Mouse (Mus musculus) lung, postnatal 0 days (tissue): ENCODE data around the gene Ajm1. TPM values are rescaled to one million over a fixed set of nuclear protein-coding genes. Genes with fewer than 3 reads are reported as not detected.

Experiments
- ATAC-seq: fragments of 200-750 bp; cut with Nextera tagmentation; 2 replicates; pipeline ENCODE4 v1.8.0; 2017; ENCODE audit warnings: moderate library complexity
- DNase-seq: peaks from one replicate; pipeline ENCODE4 v3.0.0-alpha.2; 2016; ENCODE audit warnings: low spot score
- H3K27ac ChIP-seq: fragments of 300-500 bp; sonication (generic); 2 replicates; pipeline ENCODE4 v1.5.1; 2014; ENCODE audit warnings: antibody characterized with exemption, mild to moderate bottlenecking, low read length, mixed read lengths
- H3K27me3 ChIP-seq: fragments of 300-500 bp; sonication (generic); replicated peaks from 2 replicates; pipeline ENCODE4 v1.6.1; 2014; ENCODE audit warnings: low read length, mixed read lengths; ENCODE audit not compliant: insufficient read depth
- H3K36me3 ChIP-seq: fragments of 300-500 bp; sonication (generic); 2 replicates; pipeline ENCODE4 v1.6.1; 2014; ENCODE audit warnings: low read length, mixed read lengths; ENCODE audit not compliant: insufficient read depth
- H3K4me1 ChIP-seq: fragments of 300-500 bp; sonication (generic); 2 replicates; pipeline ENCODE4 v1.6.1; 2014; ENCODE audit warnings: antibody characterized with exemption, low read depth, low read length, mixed read lengths; ENCODE audit not compliant: insufficient read depth
- H3K4me2 ChIP-seq: fragments of 300-500 bp; sonication (generic); replicated peaks from 2 replicates; pipeline ENCODE4 v1.6.1; 2014; ENCODE audit warnings: low read depth, mild to moderate bottlenecking, low read length, moderate library complexity, mixed read lengths
- H3K4me3 ChIP-seq: fragments of 300-500 bp; sonication (generic); 2 replicates; pipeline ENCODE4 v1.5.1; 2014; ENCODE audit warnings: low read depth, low read length
- H3K9ac ChIP-seq: fragments of 300-500 bp; sonication (generic); replicated peaks from 2 replicates; pipeline ENCODE4 v1.6.1; 2014; ENCODE audit warnings: low read depth, mild to moderate bottlenecking
- H3K9me3 ChIP-seq: fragments of 300-500 bp; sonication (generic); 2 replicates; pipeline ENCODE4 v1.6.1; 2016; ENCODE audit warnings: low read length, mixed read lengths
- CTCF ChIP-seq: IDR thresholded peaks from 2 replicates; pipeline ENCODE4 v1.5.1; 2016; ENCODE audit warnings: antibody characterized with exemption, mild to moderate bottlenecking
- EP300 ChIP-seq: IDR thresholded peaks from 2 replicates; pipeline ENCODE4 v1.6.1; 2016; ENCODE audit warnings: antibody characterized with exemption, mild to moderate bottlenecking, control low read depth
- WGBS: fragments of 180-500 bp; shearing (Covaris S2); extraction: QIAGEN DNeasy Blood & Tissue Kit; methylation state at CpG from one replicate; pipeline ENCODE4 v1.1.7; 2014; 5-methylcytosine and 5-hydroxymethylcytosine counted together
- polyA plus RNA-seq: library from polyadenylated mRNA; unstranded; fragments of >200 nt; fragmentation: Nextera tagmentation; extraction: Ambion mirVana; gene quantifications from 2 replicates; pipeline ENCODE4 v1.2.1, GENCODE M21; 2015

Ajm1 gene
- polyA plus RNA-seq, 1 experiment from 2014 or later: not detected

DNA sequence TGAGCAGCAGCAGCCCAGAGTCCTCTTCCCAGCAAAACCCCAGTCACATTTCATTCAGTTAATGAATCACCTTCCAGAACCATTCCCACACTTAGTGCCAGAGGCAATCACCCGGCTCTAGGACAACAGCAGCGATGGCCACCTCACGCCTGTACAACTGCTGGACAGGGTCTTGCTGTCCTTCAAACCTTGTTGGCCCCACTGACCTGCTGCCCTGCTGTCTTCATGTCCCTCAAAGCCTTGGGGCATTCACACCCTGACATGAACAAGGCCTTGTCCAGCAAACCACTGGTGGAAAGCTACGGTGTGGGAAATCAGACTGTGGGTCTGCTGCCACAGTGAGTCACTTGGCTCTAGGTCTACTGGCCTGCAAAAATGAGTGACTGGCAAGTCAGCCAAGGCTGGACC, 41.0 kb downstream of the Ajm1 start:
- Histone ChIP-seq H3K36me3 (0 out of 2 replicates have a peak, but pooled peaks cover 7% of the 10 kb centered on the region), H3K9ac (no peak overlapping the region), H3K27me3 (no peaks in the 10 kb centered on the region), H3K4me2 (no peak overlapping the region), H3K4me3 (no peak overlapping the region), H3K27ac (no peak overlapping the region), H3K9me3 (no peaks in the 10 kb centered on the region), H3K4me1 (no peaks in the 10 kb centered on the region)
- DNase-seq (no peak), ATAC-seq (no peak)
- WGBS: 89% methylated on average over 4 of the region's 4 CpGs
- TF ChIP-seq EP300 (no peak), CTCF (no peak)

DNA sequence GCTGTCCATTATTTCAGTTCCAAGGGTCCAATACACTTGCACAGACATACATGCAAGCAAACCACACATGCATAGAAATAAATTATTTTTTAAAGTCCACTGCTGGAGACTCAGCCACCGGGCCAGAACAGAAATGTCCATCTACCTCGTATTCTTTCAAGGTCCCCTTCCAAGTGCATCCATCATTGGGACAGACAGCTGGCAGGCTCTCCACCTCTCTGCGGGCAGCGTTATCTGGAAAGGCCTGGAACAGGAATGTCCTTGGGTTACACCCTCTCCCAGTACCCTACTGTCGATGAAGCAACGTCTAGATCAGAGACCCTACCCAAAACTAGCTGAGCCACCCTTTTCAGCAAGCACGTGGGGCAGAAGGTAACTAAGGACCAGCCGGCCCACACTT, 45.0 kb downstream of the Ajm1 start:
- TF ChIP-seq CTCF (no peak), EP300 (no peak)
- H3K36me3 ChIP-seq: 0 out of 2 replicates have a peak, but pooled peaks cover 11% of the 10 kb centered on the region
- H3K27ac ChIP-seq: no peak overlapping the region
- no peak overlapping the region for H3K4me3 ChIP-seq
- H3K9me3 ChIP-seq: no peaks in the 10 kb centered on the region
- no peaks in the 10 kb centered on the region for H3K27me3 ChIP-seq
- DNase-seq (no peak), ATAC-seq (no peak)
- H3K4me1 ChIP-seq: no peaks in the 10 kb centered on the region
- no peak overlapping the region for H3K9ac ChIP-seq
- no peak overlapping the region for H3K4me2 ChIP-seq
- WGBS: 69% methylated on average over 8 of the region's 8 CpGs

DNA sequence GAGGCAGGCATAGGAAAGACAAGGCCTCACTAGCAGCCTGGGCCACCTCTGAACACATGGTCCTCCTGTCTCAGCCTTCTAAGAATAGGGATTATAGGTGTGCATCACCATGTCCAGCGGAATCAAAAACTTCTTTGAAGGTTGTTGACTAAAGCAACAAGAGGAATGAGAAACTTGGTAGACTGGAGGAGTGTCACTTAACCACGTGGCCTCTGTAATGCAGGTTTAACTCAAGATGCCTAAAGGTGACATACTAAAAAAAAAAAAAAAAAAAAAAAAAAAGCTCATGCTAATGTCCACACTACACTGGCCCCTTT, 46.7 kb downstream of the Ajm1 start:
- Histone ChIP-seq H3K4me3 (no peak overlapping the region), H3K9ac (no peak overlapping the region), H3K36me3 (peaks cover 17% of the 10 kb centered on the region), H3K27me3 (no peaks in the 10 kb centered on the region), H3K4me1 (no peaks in the 10 kb centered on the region), H3K9me3 (no peaks in the 10 kb centered on the region), H3K4me2 (no peak overlapping the region), H3K27ac (no peak overlapping the region)
- TF ChIP-seq EP300: no peak
- TF ChIP-seq CTCF: no peak
- DNase-seq: no peak
- ATAC-seq: no peak
- 82% methylated on average over 2 of the region's 2 CpGs for WGBS

DNA sequence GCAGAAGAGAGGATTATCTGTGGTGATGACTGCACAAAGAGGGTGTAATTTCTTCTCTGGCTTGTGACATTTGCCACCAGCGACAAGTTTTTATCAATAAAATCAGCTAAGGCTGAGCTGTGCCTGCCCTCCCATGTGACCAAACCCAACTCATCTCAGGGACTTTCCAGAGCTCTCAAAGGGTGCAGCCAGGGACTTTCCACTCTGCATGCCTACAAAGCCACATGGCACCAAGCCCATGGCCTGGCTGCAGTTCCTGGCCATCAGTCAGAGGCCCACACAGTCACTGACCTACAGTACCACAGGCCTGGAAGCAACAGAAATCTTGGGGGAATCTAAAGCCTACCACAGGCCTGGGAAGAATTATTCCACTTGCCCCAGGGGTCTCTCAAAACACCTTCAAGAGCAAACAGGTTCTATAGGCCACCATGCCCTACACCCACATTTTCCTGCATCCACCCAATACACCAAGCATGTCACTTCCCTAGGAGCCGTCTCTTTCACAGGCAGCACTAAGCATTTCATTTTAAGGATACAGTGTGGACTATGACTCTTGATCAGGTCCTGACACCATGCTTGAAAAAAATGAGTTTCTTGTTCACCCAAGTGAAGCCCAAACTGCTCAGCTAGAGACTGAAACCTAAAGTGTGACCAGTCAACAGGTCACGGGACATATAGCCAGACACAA, 47.2 kb downstream of the Ajm1 start:
- H3K27ac ChIP-seq: no peak overlapping the region
- no peak for TF ChIP-seq CTCF
- TF ChIP-seq EP300: no peak

DNA sequence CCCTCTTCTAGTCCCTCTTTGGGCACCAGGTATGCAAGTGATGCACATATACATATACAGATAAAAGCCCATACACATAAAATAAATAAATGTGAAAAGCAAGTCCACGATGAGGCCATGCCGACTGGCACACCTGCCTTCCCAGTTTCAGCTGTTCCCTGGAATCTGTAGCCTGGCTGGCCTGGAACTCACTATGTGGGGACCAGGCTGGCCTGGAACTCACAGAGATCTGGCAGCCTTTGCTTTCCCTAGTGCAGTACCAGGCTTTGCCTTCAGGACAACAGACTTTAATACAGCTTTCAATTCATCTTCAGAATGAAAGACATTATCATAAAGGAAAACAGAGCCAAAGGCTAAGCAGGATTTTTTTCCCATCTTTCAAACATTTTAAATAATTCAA, 47.9 kb downstream of the Ajm1 start:
- DNase-seq (no peak), ATAC-seq (no peak)
- WGBS: 90% methylated on average over 2 of the region's 2 CpGs
- peaks cover 24% of the 10 kb centered on the region for H3K36me3 ChIP-seq
- H3K27me3 ChIP-seq: no peaks in the 10 kb centered on the region
- TF ChIP-seq CTCF: no peak
- no peak for TF ChIP-seq EP300
- H3K4me3 ChIP-seq: no peak overlapping the region
- H3K27ac ChIP-seq: no peak overlapping the region
- H3K9ac ChIP-seq: no peak overlapping the region
- no peaks in the 10 kb centered on the region for H3K9me3 ChIP-seq
- H3K4me2 ChIP-seq: no peak overlapping the region
- no peaks in the 10 kb centered on the region for H3K4me1 ChIP-seq

More for the DNA sequence above, 47.2 kb downstream of the Ajm1 start:
- ATAC-seq (peak; percentile 54), DNase-seq (no peak)
- Histone ChIP-seq H3K9me3 (no peaks in the 10 kb centered on the region), H3K4me1 (no peaks in the 10 kb centered on the region), H3K27me3 (no peaks in the 10 kb centered on the region), H3K36me3 (peaks cover 17% of the 10 kb centered on the region), H3K9ac (no peak overlapping the region), H3K4me3 (no peak overlapping the region), H3K4me2 (no peak overlapping the region)
- WGBS: 77% methylated on average over 3 of the region's 3 CpGs

DNA sequence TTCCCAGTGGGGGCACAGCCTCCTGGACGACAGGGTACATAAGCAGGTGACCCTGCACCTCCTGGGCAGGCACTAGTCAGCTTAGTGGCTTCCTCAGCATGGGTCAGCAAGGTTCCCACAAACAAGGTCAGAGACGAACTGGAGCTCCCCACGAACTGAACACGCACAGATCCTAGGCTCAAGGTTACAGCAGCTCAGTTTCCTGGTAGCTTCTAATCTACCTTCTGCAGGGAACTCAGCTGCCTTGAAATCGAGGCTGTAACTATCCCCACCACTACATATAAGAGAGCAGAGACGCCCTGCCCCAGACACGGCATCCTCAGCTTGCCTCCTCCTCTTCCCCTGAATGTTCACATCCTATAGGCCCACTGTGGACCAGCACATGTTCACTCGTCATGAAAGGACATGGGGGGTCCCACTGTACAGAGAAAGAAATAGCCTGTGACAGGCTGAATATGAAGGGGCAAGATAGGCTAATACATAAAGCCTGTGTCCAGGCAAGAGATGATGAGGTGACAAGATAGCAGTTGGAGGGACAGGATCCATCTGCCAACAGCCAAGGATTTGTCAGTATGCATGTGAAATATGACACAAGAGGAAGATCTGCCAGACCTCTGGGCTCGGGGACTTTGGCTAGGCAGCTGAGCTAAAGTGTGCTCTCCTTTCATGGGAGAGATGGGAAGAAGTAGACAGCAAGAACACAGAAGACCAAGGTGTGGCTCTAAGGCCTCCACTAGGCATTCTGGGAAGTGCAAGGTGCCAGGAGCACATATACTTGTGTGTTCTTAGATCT, 54.9 kb downstream of the Ajm1 start:
- H3K27ac ChIP-seq: no peak overlapping the region
- H3K4me1 ChIP-seq: no peaks in the 10 kb centered on the region
- no peak overlapping the region for H3K9ac ChIP-seq
- H3K4me2 ChIP-seq: no peak overlapping the region
- peaks cover 44% of the 10 kb centered on the region for H3K36me3 ChIP-seq
- no peak overlapping the region for H3K4me3 ChIP-seq
- no peak for ATAC-seq
- DNase-seq: no peak
- TF ChIP-seq EP300: no peak
- no peak for TF ChIP-seq CTCF
- H3K9me3 ChIP-seq: no peaks in the 10 kb centered on the region
- WGBS: 82% methylated on average over 9 of the region's 9 CpGs
- no peaks in the 10 kb centered on the region for H3K27me3 ChIP-seq

Other genes with a start within 250 kb of the Ajm1 start
- 36.8 and 40.9 TPM in 2 replicates for gene Man1b1, start 249.4 kb downstream of the Ajm1 start, polyA plus RNA-seq
- gene Dpp7, start 225.4 kb downstream of the Ajm1 start, polyA plus RNA-seq: 10.5 and 11.1 TPM in 2 replicates
- gene Uap1l1, start 216.1 kb downstream of the Ajm1 start, polyA plus RNA-seq: 74.4 and 75.5 TPM in 2 replicates
- gene Sapcd2, start 209.4 kb downstream of the Ajm1 start, polyA plus RNA-seq: 2.2 and 2.4 TPM in 2 replicates
- 2.6 and 2.8 TPM in 2 replicates for gene Entpd2, start 185.9 kb downstream of the Ajm1 start, polyA plus RNA-seq
- 42.7 and 45.3 TPM in 2 replicates for gene Npdc1, start 182.4 kb downstream of the Ajm1 start, polyA plus RNA-seq
- gene Fut7, start 158.5 kb downstream of the Ajm1 start, polyA plus RNA-seq: 0.32 and 0.45 TPM in 2 replicates
- 2.7 and 4.0 TPM in 2 replicates for gene Abca2, start 153.1 kb downstream of the Ajm1 start, polyA plus RNA-seq
- gene Clic3, start 124.9 kb downstream of the Ajm1 start, polyA plus RNA-seq: 633 and 715 TPM in 2 replicates
- 67.4 and 68.9 TPM in 2 replicates for gene Paxx, start 120.7 kb downstream of the Ajm1 start, polyA plus RNA-seq
- 5.8 and 6.1 TPM in 2 replicates for gene Ptgds, start 111.7 kb downstream of the Ajm1 start, polyA plus RNA-seq
- gene Lcn12, start 87.8 kb downstream of the Ajm1 start, polyA plus RNA-seq: not detected in 2 replicates
- 39.7 and 43.4 TPM in 2 replicates for gene Fbxw5, start 81.0 kb downstream of the Ajm1 start, polyA plus RNA-seq
- gene C8g, start 80.0 kb downstream of the Ajm1 start, polyA plus RNA-seq: 2.6 and 3.2 TPM in 2 replicates
- gene Traf2, start 34.8 kb downstream of the Ajm1 start, polyA plus RNA-seq: 20.7 and 21.0 TPM in 2 replicates
- gene Edf1, start 23.9 kb downstream of the Ajm1 start, polyA plus RNA-seq: 297 and 329 TPM in 2 replicates
- 0.31 and 1.2 TPM in 2 replicates for gene Mamdc4, start 6.9 kb downstream of the Ajm1 start, polyA plus RNA-seq
- 97.7 and 103 TPM in 2 replicates for gene Phpt1, start 6.5 kb downstream of the Ajm1 start, polyA plus RNA-seq
- 34.7 and 41.2 TPM in 2 replicates for gene Rabl6, start 26.8 kb upstream of the Ajm1 start, polyA plus RNA-seq
- 0.38 and 0.44 TPM in 2 replicates for gene Ccdc183, start 35.9 kb upstream of the Ajm1 start, polyA plus RNA-seq
- 26.0 and 29.9 TPM in 2 replicates for gene Tmem141, start 40.2 kb upstream of the Ajm1 start, polyA plus RNA-seq
- gene Fcna, start 46.3 kb upstream of the Ajm1 start, polyA plus RNA-seq: 2.5 and 2.8 TPM in 2 replicates
- not detected in 2 replicates for gene Lcn8, start 71.4 kb upstream of the Ajm1 start, polyA plus RNA-seq
- gene Lcn5, start 76.2 kb upstream of the Ajm1 start, polyA plus RNA-seq: not detected in 2 replicates
- gene Lcn6, start 95.0 kb upstream of the Ajm1 start, polyA plus RNA-seq: not detected in 2 replicates
- not detected in 2 replicates for gene Lcn10, start 101.0 kb upstream of the Ajm1 start, polyA plus RNA-seq
- gene Obp2a, start 118.3 kb upstream of the Ajm1 start, polyA plus RNA-seq: not detected in 2 replicates
- gene Bmyc, start 125.0 kb upstream of the Ajm1 start, polyA plus RNA-seq: 57.8 and 58.7 TPM in 2 replicates
- not detected in 2 replicates for gene Obp2b, start 155.3 kb upstream of the Ajm1 start, polyA plus RNA-seq
- not detected in 2 replicates for gene Lcn3, start 183.8 kb upstream of the Ajm1 start, polyA plus RNA-seq
- not detected in 2 replicates for gene Lcn11, start 195.3 kb upstream of the Ajm1 start, polyA plus RNA-seq
- 0.51 and 0.95 TPM in 2 replicates for gene Gm13539, start 200.5 kb upstream of the Ajm1 start, polyA plus RNA-seq
- gene Glt6d1, start 234.1 kb upstream of the Ajm1 start, polyA plus RNA-seq: not detected in 2 replicates
- gene Lcn9, start 241.4 kb upstream of the Ajm1 start, polyA plus RNA-seq: not detected in 2 replicates